Mouse (Mus musculus): ENCODE results near the gene Maged2.

DNA sequence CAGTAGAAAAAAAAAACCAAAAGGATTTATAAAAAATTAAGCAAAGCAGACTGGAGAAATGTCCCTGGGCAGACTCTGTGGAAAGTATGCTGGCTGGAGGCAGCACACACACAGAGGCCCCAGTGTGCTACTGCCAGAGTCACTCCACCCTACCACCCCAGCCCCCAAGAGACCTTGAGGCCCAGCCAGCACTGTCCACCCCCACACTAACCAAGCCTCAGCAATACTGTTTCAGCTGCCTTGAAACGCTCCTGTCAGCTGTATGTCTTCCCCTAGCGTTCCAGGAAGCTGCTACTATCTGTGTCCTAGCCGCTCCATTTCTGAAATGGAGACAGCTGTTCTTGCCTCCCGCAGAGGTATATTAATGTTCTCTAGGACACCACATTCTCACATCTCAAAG, 16.2 kb upstream of the Maged2 start:
- TF ChIP-seq CTCF (IDR thresholded peaks at IDR 0.05; ENCODE audit: low read depth) (no peak), EP300 (IDR thresholded peaks at IDR 0.05; ENCODE audit: low read depth) (no peak)
